Mouse (Mus musculus) neural tube, embryonic 10.5 days (tissue): Measurements from ENCODE around the gene Ggn.
"Not testable (repeated sequence)": the region's sequence is repeated elsewhere in the genome, so short reads cannot be mapped to it uniquely, and the experiment has no call there.

Source experiments
- DNase-seq: peaks from one replicate; pipeline ENCODE4 v3.0.0-alpha.2; 2017; ENCODE audit warnings: low spot score; ENCODE audit errors: extremely low spot score

Ggn gene

DNA sequence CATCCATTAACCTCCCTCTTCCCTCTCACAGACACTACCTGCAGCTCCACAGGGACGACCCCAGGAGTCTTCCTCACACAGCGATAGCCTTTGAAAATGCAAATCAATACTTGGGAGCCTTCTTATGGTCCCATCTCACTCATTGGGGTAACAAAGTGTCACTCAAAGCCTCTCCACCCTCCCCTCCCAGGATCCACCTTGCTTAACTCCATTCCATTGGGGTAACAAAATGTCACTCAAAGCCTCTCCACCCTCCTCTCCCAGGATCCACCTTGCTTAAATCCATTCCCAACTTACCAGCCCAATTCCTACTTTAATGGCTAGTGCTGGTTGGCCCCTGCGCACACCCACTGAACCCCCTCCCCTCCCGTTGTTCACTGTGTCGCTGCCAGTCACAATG, 11.7 kb upstream of the Ggn start:
- DNase-seq = no peak

DNA sequence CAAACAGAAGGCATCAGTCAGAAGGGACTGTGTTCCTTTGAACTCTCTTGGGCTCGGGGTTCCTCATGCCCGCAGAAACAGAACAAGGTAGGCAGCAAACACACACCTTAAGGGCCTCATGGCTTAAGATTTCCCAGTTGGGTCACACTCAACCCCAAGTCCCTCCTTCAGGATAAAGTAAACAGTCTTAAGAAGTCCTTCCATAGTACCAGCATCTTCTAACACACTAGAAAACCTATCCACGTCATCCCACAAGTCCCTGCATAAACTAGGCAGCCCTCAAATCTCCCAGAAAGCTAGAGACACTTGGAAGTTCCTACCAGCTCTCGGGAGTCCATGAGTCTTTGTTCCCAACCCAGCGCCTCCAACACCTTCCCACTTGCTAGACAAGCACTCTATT, 7.7 kb upstream of the Ggn start:
- DNase-seq = no peak

DNA sequence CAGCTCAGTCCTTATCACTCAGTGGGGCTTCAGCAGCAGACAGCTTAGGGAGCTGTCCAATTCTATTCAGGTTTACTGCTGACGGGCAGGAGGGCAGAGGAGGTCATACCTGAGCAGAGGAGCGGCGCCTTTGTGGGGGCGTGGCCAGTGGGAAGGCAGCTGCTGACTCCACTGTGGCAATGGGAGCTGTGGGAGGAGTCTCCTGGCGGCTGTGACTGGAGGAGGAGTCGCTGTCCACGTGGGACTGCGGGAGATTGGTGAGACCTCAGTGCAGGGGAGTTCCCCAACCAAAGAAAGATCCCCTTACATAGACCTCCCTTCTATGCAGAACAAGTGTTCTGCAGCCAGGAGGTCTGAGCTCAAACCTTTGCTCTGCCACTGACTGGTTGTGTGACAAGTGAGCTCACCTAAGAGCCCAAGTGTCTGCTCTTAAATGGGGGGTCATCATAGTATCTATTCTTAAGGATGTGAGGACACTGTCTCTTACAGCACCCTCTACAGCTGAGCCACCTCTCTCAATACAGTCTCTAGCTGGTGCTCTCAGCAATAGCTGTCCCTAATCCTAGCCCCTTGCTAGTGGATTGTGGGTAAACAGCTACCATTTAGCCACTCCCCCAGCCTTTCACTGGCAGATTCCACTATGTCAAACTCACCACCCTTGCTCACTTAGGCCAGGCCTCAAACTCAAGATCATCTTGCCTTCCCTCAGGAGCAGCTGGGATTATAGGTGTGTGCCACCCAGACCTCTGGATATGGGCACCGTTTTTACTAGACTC, 7.1 kb upstream of the Ggn start:
- DNase-seq = no peak

DNA sequence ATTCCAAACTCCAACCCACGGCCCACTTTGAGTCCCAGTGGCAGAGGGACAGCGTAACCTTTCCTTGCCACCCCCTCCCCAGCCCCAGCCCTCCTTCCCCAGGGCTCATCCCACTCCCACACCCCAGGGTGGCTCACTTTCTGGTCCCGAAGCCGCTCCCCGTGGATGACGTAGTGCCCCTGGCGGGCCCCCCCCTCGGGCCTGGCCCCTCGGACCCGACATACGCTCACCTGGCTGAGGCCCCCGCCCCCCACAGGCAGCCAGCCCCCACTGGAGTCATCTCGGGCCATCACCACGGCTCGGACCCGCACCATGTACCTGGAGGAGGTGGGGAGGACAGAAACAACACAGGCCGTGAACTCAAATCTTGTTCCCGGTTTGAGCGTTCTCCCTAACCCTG, 2.4 kb upstream of the Ggn start:
- DNase-seq = no peak

DNA sequence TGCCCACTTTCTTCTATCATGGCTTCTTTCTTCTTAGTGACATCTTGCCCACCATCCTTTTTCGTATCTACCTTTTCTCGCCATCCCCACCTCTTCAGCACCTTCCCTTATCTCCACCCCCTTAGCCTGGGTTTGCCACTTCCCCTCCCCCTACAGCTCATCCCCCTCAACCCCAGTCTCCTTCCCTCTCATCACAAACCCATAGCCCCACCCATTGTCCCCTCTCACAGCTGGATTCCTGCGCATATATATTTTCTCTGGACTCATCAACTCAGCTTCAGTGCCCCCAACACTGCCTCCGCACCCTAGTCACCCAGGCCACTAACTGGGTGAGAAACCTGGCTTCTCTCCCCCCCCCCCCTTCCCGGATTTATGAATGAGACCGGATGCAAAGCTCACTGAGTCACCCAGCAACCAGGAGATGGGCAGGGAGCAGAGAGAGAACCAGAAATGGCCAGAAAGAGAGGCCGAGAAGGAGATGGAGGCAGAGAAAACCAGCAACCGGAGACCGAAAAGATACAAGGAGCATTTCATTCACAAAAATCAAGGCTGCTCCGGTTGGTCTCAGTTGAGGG, 1.8 kb upstream of the Ggn start:
- peak; percentile 42 for DNase-seq

DNA sequence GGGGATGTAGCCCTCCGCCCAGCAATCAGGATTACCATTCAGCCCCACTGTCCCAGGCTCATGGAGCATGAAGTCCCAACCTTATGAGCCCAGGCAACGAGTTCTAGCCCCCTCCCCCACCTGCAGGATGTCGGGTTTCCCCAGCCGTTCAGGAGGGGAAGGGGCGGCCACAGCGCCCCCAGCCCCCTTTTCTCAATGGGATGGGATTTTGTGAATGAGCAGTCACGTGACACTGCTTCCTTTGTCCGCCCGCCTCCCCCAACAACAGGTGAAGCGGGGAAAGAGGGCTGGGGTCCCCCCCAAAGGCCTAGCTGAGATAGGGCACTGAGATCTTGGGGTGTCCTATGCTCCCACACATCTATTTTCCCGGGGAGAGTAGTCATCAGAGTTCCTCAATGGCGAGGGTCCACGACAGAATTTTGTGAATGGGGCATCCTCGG, 1.2 kb upstream of the Ggn start:
- peak; percentile 64 for DNase-seq

DNA sequence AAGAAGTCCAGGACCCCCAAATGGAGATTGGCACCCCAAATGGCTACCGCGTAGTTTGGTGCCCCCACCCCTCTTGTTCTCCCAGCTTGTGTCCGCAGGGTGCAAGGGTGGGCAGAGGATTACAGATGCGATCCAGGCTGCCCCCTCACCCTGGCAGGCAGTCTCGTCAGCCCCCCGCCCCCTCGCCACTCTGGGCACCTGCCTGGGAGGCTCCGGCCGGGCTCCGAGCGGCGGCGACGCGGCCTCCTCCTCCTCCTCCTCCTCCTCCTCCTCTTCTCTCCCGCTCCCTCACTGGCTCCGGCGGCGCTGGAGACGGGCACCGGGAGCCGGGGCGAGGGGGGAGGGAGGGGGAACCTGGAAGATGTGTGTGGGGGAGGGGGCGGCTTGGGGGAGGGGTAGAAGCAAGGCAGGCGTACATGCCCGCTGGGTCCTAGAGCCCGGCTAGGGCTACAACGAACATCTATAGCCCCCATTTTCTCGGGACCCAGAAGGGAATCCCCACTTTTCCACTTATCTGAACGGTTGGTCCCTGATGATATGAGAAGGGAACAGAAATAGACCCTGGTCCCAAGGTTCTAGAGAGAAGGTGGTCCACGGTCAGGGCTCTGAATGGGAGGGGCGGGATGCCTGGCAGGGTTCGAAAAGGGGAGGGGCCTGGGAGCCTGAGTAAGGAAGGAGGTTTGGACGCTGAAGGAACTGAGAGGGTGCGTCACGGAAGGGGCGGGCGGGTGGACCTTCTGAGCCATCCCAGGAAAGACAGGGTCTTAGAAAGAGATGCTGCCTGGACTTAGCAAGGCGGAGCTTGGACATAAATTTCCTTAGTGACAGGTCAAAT, 562 bp upstream of the Ggn start:
- peak; percentile 89 for DNase-seq

DNA sequence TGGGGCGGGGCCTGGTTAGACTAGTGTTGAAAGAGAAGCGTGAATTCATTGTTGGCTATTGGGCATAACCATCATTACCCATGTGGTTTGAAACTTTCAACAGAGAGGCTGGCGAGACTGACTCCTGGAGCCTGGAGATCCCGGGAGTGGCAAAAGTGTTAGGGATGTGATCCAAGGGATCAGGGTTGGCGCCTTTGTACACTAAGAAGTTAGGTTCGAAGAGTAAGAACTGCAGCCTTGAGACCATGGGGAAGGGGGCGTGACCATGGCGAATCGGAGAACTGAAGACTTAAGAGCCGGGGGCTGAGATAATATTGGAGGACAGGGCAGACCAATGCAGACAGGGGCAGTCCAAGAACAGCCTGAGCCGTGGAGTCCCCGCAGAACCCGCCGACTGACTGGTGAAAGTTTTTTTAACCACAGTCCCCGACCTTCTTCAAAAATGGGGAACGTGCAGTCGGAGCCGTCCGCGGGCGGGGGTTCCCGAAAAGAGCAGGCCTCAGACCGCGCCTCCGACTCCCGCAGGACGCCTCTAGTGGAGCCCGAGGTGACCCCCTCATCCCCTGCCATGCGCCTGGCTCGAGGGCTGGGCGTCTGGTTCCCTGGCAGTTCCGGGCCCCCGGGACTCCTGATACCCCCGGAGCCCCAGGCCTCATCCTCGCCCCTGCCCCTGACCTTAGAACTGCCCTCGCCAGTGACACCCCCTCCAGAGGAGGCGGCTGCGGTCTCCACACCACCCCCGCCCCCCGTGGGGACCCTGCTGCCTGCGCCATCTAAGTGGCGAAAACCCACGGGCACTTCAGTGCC, 948 bp downstream of the Ggn start:
- DNase-seq = peak; percentile 38

DNA sequence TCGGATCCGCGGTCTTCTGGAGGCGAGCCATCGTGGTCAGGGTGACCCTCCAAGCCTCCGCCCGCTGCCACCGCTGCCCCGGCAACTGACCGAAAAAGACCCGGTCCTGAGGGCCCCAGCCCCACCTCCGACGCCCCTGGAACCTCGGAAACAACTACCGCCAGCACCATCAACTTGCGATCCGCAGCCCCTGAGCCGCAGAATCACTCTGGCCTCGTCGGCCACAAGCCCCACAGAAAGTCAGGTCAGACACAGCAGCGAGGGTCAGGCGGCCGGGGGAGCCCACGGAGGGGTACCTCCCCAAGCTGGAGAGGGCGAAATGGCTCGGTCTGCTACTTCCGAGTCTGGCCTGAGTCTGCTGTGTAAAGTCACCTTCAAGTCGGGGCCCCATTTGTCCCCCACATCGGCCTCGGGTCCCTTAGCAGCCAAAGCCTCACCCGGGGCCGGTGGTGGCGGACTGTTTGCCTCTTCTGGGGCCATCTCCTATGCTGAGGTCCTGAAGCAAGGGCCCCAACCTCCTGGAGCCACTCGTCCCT, 1.6 kb downstream of the Ggn start:
- peak; percentile 45 for DNase-seq

DNA sequence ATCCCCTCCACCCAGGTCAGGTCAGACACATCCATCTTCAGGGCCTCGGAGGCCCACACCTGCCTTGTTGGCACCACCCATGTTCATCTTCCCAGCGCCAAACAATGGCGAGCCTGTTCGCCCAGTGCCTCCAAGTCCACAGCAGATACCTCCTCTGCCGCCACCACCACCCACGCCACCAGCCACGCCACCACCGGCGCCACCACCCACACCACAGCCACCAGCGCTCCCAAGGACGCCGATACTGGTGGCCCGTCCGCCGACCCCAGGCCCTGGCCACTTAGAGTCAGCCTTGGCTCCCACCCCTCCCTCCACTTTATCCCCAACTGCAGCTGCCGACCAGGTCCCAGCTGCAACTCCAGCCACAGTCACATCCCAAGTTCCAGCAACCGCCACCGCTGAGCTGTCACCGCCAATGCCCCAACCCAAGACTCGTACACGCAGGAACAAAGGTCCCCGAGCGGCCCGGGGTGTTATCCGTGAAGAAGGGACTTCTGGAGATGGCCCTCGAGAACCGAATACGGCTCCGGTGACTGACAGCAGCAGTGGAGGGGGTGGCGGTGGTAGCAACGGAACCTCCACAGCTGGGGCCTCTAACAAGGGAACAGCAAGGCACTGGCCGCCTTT, 2.5 kb downstream of the Ggn start:
- DNase-seq = peak; percentile 42

DNA sequence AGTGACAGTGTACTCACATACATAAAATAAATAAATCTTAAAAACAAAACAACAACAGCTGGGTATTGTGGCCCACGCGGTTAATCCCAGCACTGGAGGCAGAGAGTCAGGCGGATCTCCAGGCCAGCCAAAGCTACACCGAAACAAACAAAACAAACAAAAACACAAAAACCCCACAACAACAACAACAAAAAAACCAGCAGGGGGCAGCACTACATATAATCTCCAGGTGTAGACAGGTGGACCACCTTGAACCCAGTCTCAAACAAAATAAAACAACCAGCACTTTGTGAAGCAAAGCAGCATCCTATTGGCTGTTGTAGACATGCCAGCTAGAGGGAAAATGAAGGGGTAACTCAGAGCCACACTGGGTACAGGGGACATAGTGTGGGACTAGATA, 8.1 kb downstream of the Ggn start:
- no peak for DNase-seq

DNA sequence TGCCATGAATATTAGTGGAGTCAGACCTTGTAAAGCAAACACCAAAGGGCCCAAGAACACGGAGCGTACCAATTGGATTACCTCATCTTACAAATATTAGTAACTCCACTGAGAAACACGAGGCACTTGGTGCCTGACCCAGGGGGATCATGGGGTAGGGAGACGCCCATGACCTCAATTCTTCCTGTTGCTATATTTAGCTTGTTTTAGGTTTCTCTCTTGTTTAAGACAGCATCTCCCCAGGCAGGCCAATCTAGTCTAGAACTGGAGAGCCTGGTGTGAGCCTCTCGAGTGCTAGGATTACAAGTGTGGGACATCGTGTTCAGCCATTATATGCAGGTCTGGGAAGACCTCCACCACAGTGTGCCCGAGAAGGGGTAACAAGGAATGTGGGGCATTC, 9.3 kb downstream of the Ggn start:
- DNase-seq = no peak

DNA sequence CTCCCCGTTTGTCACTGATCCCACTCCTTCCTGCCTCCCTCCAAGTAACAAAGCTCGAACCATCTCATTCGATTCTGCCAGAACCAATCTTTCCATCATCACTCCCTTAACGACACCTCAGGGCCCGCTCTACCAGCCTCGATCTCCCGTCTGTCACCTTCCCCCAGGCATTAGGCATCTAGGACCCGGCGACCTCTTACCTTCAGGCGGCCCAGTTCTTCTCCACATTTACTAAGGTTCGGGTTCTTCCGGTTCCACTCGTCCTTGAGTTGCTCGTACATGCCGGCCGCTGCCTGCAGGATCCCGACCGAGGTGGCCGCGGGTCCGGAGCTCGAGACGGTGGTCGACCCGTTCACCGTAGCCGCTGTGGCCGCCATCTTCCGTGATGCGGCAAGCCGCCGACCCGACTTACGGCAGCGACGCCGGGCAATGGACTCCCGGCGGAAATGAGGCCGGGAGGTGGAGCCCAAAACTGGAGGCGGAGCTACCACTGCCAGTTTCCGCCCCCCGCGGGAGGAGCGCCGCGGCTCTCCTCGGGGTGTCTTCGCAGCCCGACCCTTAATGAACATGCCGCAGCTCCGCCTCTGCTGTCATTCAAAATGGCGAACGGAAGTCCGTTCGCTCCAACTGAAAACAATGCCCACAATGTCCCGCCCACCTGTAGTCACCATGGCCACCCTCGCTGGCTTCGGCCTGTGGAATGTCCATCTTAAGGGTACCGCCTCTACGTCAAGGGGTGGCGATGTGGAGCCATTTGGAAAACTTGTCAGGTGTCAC, 10.3 kb downstream of the Ggn start, which contains the start of gene Psmd8:
Psmd8 (minus strand) TSS at position 625 of the 777 bp plus-strand sequence.
- DNase-seq = peak; percentile 93

DNA sequence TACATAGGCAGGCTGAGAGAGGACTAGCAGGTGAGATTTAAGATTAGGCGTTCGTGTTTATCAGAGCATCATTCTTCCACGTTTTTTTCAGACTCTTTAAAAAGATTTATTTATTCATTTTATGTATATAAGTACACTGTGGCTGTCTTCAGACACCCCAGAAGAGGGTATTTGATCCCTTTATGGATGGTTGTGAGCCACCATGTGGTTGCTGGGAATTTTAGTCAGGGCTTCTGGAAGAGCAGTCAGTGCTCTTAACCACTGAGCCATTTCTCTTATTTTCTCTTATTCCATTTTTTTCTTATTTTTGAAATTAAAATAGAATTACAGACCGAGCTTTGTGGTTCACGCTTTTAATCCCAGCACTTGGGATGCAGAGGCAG, 10.8 kb downstream of the Ggn start:
- no peak for DNase-seq

DNA sequence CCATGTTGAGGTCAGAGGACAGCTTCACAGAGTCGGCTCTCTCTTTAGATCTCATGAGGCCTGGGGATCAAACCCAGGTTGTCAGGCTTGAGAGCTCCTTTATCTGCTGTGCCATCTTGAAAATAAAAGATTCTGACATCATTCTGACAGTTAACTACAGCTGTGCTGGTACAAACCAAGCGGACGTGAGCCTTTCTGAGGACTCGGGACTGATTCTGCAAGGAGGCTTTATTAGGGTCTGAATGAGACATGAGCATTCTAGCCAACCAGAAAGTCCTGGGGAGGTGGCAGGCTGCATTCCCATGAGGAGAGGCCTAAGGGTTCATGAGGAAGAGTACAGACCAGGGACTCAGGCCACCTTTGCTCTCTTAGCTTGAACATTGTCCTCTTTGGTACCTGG, 11.3 kb downstream of the Ggn start:
- not testable (repeated sequence) for DNase-seq

DNA sequence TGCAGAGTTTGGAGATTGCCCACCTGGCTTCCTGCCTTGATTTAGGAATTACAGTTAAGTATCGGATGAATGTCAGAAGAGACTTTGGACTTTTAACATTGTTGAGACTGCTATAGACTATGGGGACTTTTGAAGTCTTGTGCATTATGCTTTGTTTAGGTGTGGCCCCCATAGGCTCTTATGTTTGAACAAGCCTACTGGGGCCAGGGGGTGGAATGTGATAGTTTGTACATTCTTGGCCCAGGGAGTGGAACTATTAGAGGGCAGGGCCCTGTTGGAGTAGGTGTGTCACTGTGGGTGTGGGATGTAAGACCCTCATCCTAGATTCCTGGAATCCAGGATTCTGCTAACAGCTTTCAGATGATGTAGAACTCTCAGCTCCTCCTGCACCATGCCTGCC, 24.2 kb downstream of the Ggn start:
- DNase-seq = not testable (repeated sequence)

DNA sequence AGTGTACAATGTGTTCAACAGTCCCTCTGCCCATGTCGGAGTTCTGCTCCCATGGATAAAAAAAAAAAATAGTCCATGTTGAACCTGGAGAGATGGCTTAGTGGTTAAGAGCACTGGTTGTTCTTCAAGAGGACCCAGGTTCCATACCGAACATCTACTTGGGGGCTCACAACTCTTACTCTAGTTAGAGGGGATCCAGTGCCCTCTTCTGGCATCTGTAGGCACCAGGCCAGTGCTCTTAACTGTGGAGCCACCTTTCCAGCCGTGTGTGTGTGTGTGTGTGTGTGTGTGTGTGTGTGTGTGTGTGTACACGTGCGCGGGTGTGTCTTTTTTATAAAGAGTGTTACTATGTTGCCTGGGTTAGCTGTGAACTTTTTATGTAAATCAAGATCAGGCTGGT, 32.6 kb downstream of the Ggn start:
- DNase-seq = no peak

DNA sequence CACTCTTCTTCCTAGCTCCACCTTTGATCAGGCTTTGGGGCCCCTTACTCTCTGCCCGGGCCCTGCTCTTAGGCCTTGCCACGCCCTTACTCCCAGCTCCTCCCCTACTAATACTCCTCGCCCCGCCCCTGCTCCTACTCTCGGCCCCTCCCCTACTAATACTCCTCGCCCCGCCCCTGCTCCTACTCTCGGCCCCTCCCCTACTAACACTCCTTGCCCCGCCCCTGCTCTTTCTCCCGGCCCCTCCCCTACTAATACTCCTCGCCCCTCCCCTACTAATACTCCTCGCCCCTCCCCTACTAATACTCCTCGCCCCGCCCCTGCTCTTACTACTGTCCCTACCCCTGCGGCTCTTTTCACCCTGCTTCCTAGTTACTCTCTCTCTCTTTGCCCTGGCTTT, 41.0 kb downstream of the Ggn start:
- not testable (repeated sequence) for DNase-seq

DNA sequence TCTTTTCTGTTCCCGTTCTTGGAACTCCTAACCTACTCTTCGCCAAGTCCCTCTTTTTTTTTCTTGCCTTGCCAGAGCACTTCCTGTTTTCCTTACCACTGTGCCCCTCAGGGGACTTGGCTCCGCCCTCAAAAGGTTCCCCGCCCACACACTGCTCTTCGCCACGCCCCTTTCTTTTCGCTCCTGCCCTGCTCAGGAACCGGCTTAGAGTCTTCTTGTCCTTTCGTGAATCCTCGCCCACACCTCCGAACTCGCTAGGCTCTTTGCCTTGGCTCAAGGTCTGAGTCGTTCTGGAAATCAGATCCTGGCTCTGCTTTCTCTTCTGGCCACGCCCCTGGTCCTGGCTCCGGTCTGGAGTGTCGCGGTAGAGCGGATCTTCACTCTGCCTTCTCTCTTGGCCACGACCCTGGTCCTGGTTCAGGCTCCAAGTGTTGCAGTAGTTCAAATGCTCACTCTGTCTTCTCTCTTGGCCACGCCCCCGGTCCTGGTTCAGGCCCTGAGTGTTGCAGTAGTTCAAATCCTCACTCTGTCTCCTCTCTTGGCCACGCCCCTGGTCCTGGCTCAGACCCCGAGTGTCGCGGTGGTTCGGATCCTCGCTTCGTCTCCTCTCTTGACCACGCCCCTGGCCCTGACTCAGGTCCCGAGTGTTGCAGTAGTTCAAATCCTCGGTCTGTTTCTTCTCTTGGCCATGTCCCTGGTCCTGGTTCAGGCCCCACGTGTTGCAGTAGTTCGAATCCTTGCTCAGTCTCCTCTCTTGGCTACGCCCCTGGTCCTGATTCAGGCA, 41.6 kb downstream of the Ggn start:
- peak; percentile 70 for DNase-seq
